Mouse (Mus musculus): ENCODE data around the gene Slc20a1. TPM values are rescaled to one million over a fixed set of nuclear protein-coding genes. Genes with fewer than 3 reads are reported as not detected.

Gene Slc20a1
- polyA plus RNA-seq, 1 experiment from 2014 or later, result 8.9 TPM

- Histone ChIP-seq H3K4me3 (ENCODE audit: low read depth, low read length) (no peak overlapping the region), H3K9me3 (ENCODE audit: control insufficient read depth, low read length) (no peaks in the 10 kb centered on the region), H3K36me3 (ENCODE audit: control insufficient read depth, insufficient read depth, low read length) (no peaks in the 10 kb centered on the region), H3K4me2 (replicated peaks; ENCODE audit: low read depth) (no peak overlapping the region), H3K9ac (ENCODE audit: low read length) (no peak overlapping the region), H3K27me3 (ENCODE audit: control insufficient read depth, insufficient read depth, low read length) (no peaks in the 10 kb centered on the region), H3K4me1 (replicated peaks; ENCODE audit: control insufficient read depth, insufficient read depth) (no peaks in the 10 kb centered on the region), H3K27ac (replicated peaks) (no peak overlapping the region)
- ATAC-seq (ENCODE audit: low FRiP score, low TSS enrichment) (no peak), DNase-seq (ENCODE audit: low spot score) (no peak)
- TF ChIP-seq CTCF (IDR thresholded peaks at IDR 0.05; ENCODE audit: low read depth) (no peak), EP300 (optimal IDR thresholded peaks at IDR 0.05) (no peak)
- WGBS, result 53% methylated on average over 10 of the region's 10 CpGs
Observed at GRCm38 (mm10) chr2:129166466-129167463, 31.8 kb upstream of the Slc20a1 start.

GRCm38 (mm10) chr2:129173386-129173785 lies 25.2 kb upstream of the Slc20a1 start:
- Histone ChIP-seq H3K27ac (replicated peaks) (no peak overlapping the region), H3K4me2 (replicated peaks; ENCODE audit: low read depth) (no peak overlapping the region), H3K36me3 (ENCODE audit: control insufficient read depth, insufficient read depth, low read length) (no peaks in the 10 kb centered on the region), H3K9me3 (ENCODE audit: control insufficient read depth, low read length) (no peaks in the 10 kb centered on the region), H3K4me3 (ENCODE audit: low read depth, low read length) (no peak overlapping the region), H3K27me3 (ENCODE audit: control insufficient read depth, insufficient read depth, low read length) (no peaks in the 10 kb centered on the region), H3K4me1 (replicated peaks; ENCODE audit: control insufficient read depth, insufficient read depth) (no peaks in the 10 kb centered on the region), H3K9ac (ENCODE audit: low read length) (no peak overlapping the region)
- WGBS, result 55% methylated on average over 10 of the region's 10 CpGs
- ATAC-seq (ENCODE audit: low FRiP score, low TSS enrichment) (no peak), DNase-seq (ENCODE audit: low spot score) (no peak)
- TF ChIP-seq EP300 (optimal IDR thresholded peaks at IDR 0.05) (no peak), CTCF (IDR thresholded peaks at IDR 0.05; ENCODE audit: low read depth) (no peak)

- ATAC-seq (ENCODE audit: low FRiP score, low TSS enrichment) (peak; percentile 56), DNase-seq (ENCODE audit: low spot score) (peak; percentile 53)
- no peaks in the 10 kb centered on the region for H3K9me3 ChIP-seq (ENCODE audit: control insufficient read depth, low read length)
- H3K27ac ChIP-seq (replicated peaks), result no peak overlapping the region
- no peak overlapping the region for H3K4me2 ChIP-seq (replicated peaks; ENCODE audit: low read depth)
- H3K27me3 ChIP-seq (ENCODE audit: control insufficient read depth, insufficient read depth, low read length), result no peaks in the 10 kb centered on the region
- no peaks in the 10 kb centered on the region for H3K4me1 ChIP-seq (replicated peaks; ENCODE audit: control insufficient read depth, insufficient read depth)
- no peaks in the 10 kb centered on the region for H3K36me3 ChIP-seq (ENCODE audit: control insufficient read depth, insufficient read depth, low read length)
- H3K4me3 ChIP-seq (ENCODE audit: low read depth, low read length), result no peak overlapping the region
- H3K9ac ChIP-seq (ENCODE audit: low read length), result no peak overlapping the region
- TF ChIP-seq CTCF (IDR thresholded peaks at IDR 0.05; ENCODE audit: low read depth) (peak; percentile 82), EP300 (optimal IDR thresholded peaks at IDR 0.05) (no peak)
- WGBS, result 35% methylated on average over 7 of the region's 7 CpGs
Observed at GRCm38 (mm10) chr2:129174474-129174873, 24.1 kb upstream of the Slc20a1 start.

GRCm38 (mm10) chr2:129175636-129176035 lies 22.9 kb upstream of the Slc20a1 start:
- H3K27ac ChIP-seq (replicated peaks), result no peak overlapping the region
- WGBS, result 58% methylated on average over 2 of the region's 2 CpGs
- no peak overlapping the region for H3K4me3 ChIP-seq (ENCODE audit: low read depth, low read length)
- no peak overlapping the region for H3K4me2 ChIP-seq (replicated peaks; ENCODE audit: low read depth)
- H3K9ac ChIP-seq (ENCODE audit: low read length), result no peak overlapping the region
- DNase-seq (ENCODE audit: low spot score) (no peak), ATAC-seq (ENCODE audit: low FRiP score, low TSS enrichment) (peak; percentile 40)
- no peaks in the 10 kb centered on the region for H3K27me3 ChIP-seq (ENCODE audit: control insufficient read depth, insufficient read depth, low read length)
- no peak for TF ChIP-seq EP300 (optimal IDR thresholded peaks at IDR 0.05)
- TF ChIP-seq CTCF (IDR thresholded peaks at IDR 0.05; ENCODE audit: low read depth), result no peak
- H3K4me1 ChIP-seq (replicated peaks; ENCODE audit: control insufficient read depth, insufficient read depth), result no peaks in the 10 kb centered on the region
- no peaks in the 10 kb centered on the region for H3K36me3 ChIP-seq (ENCODE audit: control insufficient read depth, insufficient read depth, low read length)
- no peaks in the 10 kb centered on the region for H3K9me3 ChIP-seq (ENCODE audit: control insufficient read depth, low read length)

- H3K27me3 ChIP-seq (ENCODE audit: control insufficient read depth, insufficient read depth, low read length), result no peaks in the 10 kb centered on the region
- 76% methylated on average over 12 of the region's 12 CpGs for WGBS
- H3K9ac ChIP-seq (ENCODE audit: low read length), result no peak overlapping the region
- no peaks in the 10 kb centered on the region for H3K36me3 ChIP-seq (ENCODE audit: control insufficient read depth, insufficient read depth, low read length)
- H3K4me3 ChIP-seq (ENCODE audit: low read depth, low read length), result no peak overlapping the region
- no peak overlapping the region for H3K27ac ChIP-seq (replicated peaks)
- TF ChIP-seq EP300 (optimal IDR thresholded peaks at IDR 0.05) (no peak), CTCF (IDR thresholded peaks at IDR 0.05; ENCODE audit: low read depth) (no peak)
- DNase-seq (ENCODE audit: low spot score) (no peak), ATAC-seq (ENCODE audit: low FRiP score, low TSS enrichment) (no peak)
- no peaks in the 10 kb centered on the region for H3K4me1 ChIP-seq (replicated peaks; ENCODE audit: control insufficient read depth, insufficient read depth)
- no peak overlapping the region for H3K4me2 ChIP-seq (replicated peaks; ENCODE audit: low read depth)
- H3K9me3 ChIP-seq (ENCODE audit: control insufficient read depth, low read length), result no peaks in the 10 kb centered on the region
Observed at GRCm38 (mm10) chr2:129176676-129177420, 21.7 kb upstream of the Slc20a1 start.
